Mouse (Mus musculus) brain, adult 2 months (tissue): Measurements from ENCODE around the gene Tcf19.
"Not testable (repeated sequence)": the region's sequence is repeated elsewhere in the genome, so short reads cannot be mapped to it uniquely, and the experiment has no call there.

Experiments
- DNase-seq: peaks from one replicate; pipeline ENCODE4 v3.0.0; 2011; ENCODE audit warnings: low read depth, low spot score

The Tcf19 gene

DNA sequence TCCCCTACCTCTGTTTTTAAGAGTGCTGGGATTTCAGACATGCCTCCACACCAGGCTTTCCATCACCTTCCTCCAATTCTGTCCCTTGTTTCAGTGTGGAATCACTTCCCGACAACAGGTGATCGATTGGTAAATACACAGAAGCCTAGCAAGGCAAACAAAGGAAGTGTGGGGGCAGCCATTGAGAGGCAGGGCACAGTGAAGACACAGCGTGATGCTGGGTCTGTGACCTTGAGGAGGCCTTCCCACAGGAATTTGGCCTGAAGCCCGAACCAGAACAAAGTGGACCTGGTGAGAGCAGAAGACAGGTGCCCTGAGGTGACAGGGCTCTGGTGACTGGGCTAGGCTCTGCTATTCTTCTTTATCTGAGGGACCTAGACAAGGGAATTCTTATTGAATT lies 30.9 kb downstream of the Tcf19 start:
- DNase-seq, result no peak

DNA sequence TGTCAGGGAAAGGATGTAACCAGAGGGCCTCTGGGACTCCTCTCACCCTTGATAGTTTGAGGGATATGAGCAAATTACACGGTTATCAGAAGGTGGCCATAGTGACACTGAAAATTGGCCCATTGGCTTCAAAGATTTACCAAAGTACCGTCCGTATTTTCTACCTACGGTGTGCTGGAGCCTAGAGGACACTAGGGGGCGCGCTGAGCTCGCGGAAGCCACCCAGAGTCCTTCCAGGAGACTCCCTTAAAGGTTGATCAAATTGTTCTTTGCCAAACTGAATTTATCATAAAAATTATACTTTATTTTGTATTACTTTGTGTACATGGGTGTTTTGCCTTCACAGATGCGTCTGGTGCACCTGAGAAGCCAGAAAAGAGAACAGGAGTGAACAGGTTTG lies 32.6 kb downstream of the Tcf19 start:
- DNase-seq, result peak; percentile 49

DNA sequence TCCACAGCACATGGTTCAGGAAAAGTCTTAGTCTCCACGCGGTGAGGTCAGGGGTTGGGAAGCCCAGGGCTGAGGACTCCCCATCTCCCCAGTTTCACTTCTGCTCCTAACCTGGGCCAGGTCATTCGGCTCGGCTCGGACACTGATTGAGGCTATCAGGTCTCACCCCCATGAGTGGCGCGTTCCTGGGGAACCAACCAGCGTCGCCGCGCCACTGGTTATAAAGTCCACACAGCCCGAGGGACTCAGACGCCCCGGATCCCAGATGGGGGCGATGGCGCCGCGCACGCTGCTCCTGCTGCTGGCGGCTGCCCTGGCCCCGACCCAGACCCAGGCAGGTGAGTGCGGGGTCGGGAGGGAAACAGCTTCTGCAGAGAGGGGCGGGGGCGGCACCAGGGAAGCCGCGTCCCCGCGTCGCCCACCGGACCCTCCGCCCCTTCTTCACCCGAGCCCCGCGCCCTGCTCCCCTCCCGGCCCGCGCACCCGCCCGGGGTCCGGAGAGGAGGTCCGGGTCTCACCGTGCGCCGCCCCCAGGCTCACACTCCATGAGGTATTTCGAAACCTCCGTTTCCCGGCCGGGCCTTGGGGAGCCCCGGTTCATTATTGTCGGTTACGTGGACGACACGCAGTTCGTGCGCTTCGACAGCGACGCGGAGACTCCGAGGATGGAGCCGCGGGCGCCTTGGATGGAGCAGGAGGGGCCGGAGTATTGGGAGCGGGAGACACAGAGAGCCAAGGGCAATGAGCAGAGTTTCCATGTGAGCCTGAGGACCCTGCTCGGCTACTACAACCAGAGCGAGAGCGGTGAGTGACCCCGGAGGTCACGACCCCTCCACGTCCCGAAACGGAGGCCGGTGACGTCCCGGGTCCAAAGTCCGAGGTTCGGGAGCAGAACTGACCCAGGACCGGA lies 46.5 kb downstream of the Tcf19 start, which contains the start of gene H2-Q10:
H2-Q10 (plus strand) TSS at position 248 of the 910 bp plus-strand sequence.
- DNase-seq, result no peak

GRCm38 (mm10) chr17:35468936-35469335 lies 47.7 kb downstream of the Tcf19 start:
- not testable (repeated sequence) for DNase-seq

GRCm38 (mm10) chr17:35465651-35466050 lies 51.0 kb downstream of the Tcf19 start:
- DNase-seq, result not testable (repeated sequence)
